Mouse (Mus musculus) C2C12 (cell line): Measurements from ENCODE around the gene Hdac4. TPM values are rescaled to one million over a fixed set of nuclear protein-coding genes. Genes with fewer than 3 reads are reported as not detected.

Source experiments
- H3K27me3 ChIP-seq: one replicate; pipeline ENCODE4 v1.6.1; 2011; ENCODE audit not compliant: control insufficient read depth, insufficient read depth, insufficient read length
- H3K36me3 ChIP-seq: one replicate; pipeline ENCODE4 v1.6.1; 2011; ENCODE audit not compliant: control insufficient read depth, insufficient read depth
- H3K4me3 ChIP-seq: one replicate; pipeline ENCODE4 v1.5.1; 2011; ENCODE audit warnings: mild to moderate bottlenecking, control low read depth; ENCODE audit not compliant: poor library complexity, insufficient read depth, severe bottlenecking
- H3K79me2 ChIP-seq: one replicate; pipeline ENCODE4 v1.6.1; 2011; ENCODE audit not compliant: control insufficient read depth, insufficient read depth
- H3K79me3 ChIP-seq: one replicate; pipeline ENCODE4 v1.6.1; 2011; ENCODE audit warnings: low read depth, control low read depth
- H3ac ChIP-seq: one replicate; pipeline ENCODE3; 2011; ENCODE audit warnings: low read depth; ENCODE audit not compliant: control insufficient read depth, insufficient read length
- CEBPB ChIP-seq: IDR thresholded peaks from one replicate; pipeline ENCODE4 v1.6.1; 2011; ENCODE audit warnings: low read depth, mild to moderate bottlenecking, control low read depth, moderate library complexity
- CTCF ChIP-seq: IDR thresholded peaks from one replicate; pipeline ENCODE4 v1.5.1; 2011; ENCODE audit not compliant: control insufficient read depth, insufficient read depth, insufficient read length
- FOSL1 ChIP-seq: IDR thresholded peaks from one replicate; pipeline ENCODE4 v1.8.0; 2011; ENCODE audit warnings: mild to moderate bottlenecking, low read length; ENCODE audit not compliant: poor library complexity, insufficient read depth, severe bottlenecking
- MAX ChIP-seq: IDR thresholded peaks from one replicate; pipeline ENCODE4 v1.6.1; 2011; ENCODE audit warnings: mild to moderate bottlenecking, control low read depth
- MYOD1 ChIP-seq: IDR thresholded peaks from one replicate; pipeline ENCODE4 v1.6.1; 2011; ENCODE audit warnings: low read depth; ENCODE audit not compliant: control insufficient read depth, insufficient read length
- MYOG ChIP-seq: IDR thresholded peaks from one replicate; pipeline ENCODE4 v1.6.1; 2011; ENCODE audit not compliant: control insufficient read depth, insufficient read length; ENCODE audit errors: extremely low read depth
- USF1 ChIP-seq: IDR thresholded peaks from one replicate; pipeline ENCODE4 v1.6.1; 2011; ENCODE audit warnings: low read depth, mild to moderate bottlenecking, control low read depth, moderate library complexity
- polyA plus RNA-seq: library from polyadenylated mRNA; unstranded; fragments of >200 nt; fragmentation: generic; extraction: Trizol; gene quantifications from one replicate; pipeline ENCODE4 v1.2.1, GENCODE M21; 2012; ENCODE audit warnings: missing spikeins

The Hdac4 gene
- polyA plus RNA-seq, 1 experiment, result 9.6 TPM

DNA sequence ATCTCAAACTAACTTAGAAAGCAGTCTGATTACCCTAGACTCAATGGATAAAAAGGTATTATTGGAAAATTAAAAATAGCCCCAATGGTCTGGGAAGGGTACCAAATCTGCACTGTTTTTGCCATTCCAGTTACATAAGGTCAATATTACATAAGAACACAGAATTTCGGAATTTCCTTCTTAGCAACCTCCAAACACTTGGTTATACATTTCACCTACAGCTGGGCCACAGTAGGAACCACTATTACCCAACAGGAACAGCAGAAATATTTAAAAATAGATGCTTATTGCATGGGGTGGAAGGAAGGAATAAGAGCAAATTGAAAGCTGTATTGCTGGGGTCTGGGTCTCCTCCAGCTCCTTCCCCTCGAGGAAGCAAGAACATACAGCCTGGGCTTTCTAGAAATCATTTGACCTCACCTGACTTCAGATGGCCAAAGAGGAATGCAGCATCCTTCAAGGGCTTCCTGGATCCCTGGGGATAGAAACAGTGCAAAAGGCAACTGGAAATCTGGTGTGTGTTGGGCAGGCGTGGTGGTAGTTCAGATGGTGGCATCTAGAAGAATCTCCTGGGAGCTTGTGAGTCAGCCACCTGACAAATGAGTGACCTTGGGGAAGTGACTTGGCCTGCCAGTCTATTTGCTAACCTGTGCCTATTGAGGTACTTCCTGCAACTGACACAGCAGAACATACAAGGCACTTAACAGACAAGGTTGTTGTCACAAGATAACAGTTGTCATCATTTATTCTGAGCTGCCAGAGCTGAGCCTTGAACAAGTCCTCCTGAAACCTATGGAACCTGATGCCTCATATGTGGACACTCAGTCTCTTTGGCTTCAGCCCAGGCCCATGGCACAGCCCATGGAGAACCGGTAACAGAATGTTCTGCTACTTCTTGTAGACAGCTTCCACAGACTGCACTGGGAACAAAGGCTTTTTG is 146.8 kb downstream of the Hdac4 start:
- no peaks in the 10 kb centered on the region for H3K27me3 ChIP-seq
- peaks cover 2% of the 10 kb centered on the region for H3K79me3 ChIP-seq
- H3K4me3 ChIP-seq, result no peak overlapping the region
- H3K36me3 ChIP-seq, result no peaks in the 10 kb centered on the region
- H3K79me2 ChIP-seq, result peaks cover 20% of the 10 kb centered on the region
- no peak overlapping the region for H3ac ChIP-seq
- TF ChIP-seq MYOD1, result no peak
- no peak for TF ChIP-seq FOSL1
- no peak for TF ChIP-seq CEBPB
- TF ChIP-seq USF1, result no peak
- TF ChIP-seq CTCF, result no peak
- TF ChIP-seq MYOG, result no peak
- TF ChIP-seq MAX, result no peak

GRCm38 (mm10) chr1:92045671-92046070 is 149.8 kb downstream of the Hdac4 start:
- no peak overlapping the region for H3K4me3 ChIP-seq
- TF ChIP-seq USF1 (no peak), MYOG (no peak), CTCF (no peak), CEBPB (no peak), FOSL1 (no peak), MYOD1 (no peak), MAX (no peak)
- H3ac ChIP-seq, result no peak overlapping the region
- no peaks in the 10 kb centered on the region for H3K27me3 ChIP-seq
- peaks cover 2% of the 10 kb centered on the region for H3K79me3 ChIP-seq
- peaks cover 19% of the 10 kb centered on the region for H3K79me2 ChIP-seq
- H3K36me3 ChIP-seq, result no peaks in the 10 kb centered on the region

DNA sequence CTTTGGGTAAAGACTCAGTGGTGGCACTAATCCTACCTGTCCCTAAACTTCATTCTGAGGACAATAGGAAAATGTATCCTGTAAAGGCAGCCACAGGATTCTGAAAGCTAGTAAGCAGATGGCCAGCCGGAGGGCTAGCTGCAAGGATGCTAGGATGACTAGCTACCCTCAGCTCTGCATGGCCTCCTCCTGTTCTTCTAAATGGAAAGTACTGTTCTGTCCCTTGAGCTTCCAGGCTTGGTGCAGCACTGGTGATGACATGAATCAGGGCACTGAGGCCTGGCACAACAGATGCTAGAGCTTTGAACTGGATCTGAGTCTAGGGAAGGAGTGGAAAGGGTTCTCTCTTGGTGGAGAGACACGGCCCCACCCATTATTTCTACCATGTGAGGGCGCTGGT is 150.6 kb downstream of the Hdac4 start:
- no peak overlapping the region for H3ac ChIP-seq
- H3K79me3 ChIP-seq, result peaks cover 2% of the 10 kb centered on the region
- H3K27me3 ChIP-seq, result no peaks in the 10 kb centered on the region
- H3K4me3 ChIP-seq, result no peak overlapping the region
- TF ChIP-seq USF1, result no peak
- TF ChIP-seq MAX, result no peak
- no peak for TF ChIP-seq CTCF
- no peak for TF ChIP-seq FOSL1
- TF ChIP-seq CEBPB, result no peak
- no peak for TF ChIP-seq MYOG
- TF ChIP-seq MYOD1, result no peak
- no peaks in the 10 kb centered on the region for H3K36me3 ChIP-seq
- H3K79me2 ChIP-seq, result peaks cover 27% of the 10 kb centered on the region

DNA sequence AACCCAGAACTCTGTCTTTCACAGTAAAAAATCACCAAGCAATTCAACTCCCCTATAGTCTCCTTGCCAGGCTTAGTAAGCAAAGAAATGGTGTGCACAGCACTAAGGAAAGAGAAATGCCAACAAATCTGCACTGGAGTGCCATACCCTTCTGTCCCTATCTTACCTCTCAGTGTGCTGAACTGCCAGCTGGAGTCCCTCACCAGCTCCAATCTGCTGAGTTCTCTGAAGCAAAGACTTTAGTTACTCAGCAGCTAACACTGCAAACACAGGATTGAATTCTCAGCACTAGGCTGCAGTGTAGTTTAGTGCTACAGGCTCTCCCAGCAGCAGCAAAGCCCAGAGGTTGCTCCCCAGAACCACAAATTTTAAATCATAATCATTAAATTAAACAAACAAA is 151.5 kb downstream of the Hdac4 start:
- no peaks in the 10 kb centered on the region for H3K36me3 ChIP-seq
- H3K27me3 ChIP-seq, result no peaks in the 10 kb centered on the region
- H3ac ChIP-seq, result no peak overlapping the region
- no peak overlapping the region for H3K4me3 ChIP-seq
- H3K79me3 ChIP-seq, result peaks cover 2% of the 10 kb centered on the region
- H3K79me2 ChIP-seq, result peaks cover 33% of the 10 kb centered on the region
- TF ChIP-seq CTCF, result no peak
- TF ChIP-seq MYOG, result no peak

DNA sequence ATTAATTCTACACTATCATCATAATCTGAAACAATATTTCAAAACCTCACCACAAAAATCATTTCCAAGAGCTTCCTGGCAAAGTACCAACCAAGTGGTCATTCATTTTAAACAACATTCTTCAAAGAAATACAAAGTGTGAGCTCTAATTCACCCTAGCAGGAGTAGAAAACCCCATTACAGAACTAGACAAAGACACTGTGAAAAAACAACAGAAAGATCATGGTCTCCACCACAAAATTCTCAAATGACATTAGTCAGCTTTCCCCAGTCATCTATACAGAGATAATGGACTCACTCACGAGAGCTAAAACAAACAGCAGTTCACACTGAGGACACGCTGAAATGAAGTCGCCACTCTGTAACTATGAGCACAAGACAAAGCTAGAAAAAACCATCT is 153.4 kb downstream of the Hdac4 start:
- H3ac ChIP-seq, result no peak overlapping the region
- TF ChIP-seq USF1 (no peak), FOSL1 (no peak), MYOD1 (no peak), CTCF (no peak), MAX (no peak), MYOG (no peak), CEBPB (no peak)
- peaks cover 33% of the 10 kb centered on the region for H3K79me2 ChIP-seq
- H3K27me3 ChIP-seq, result no peaks in the 10 kb centered on the region
- no peaks in the 10 kb centered on the region for H3K36me3 ChIP-seq
- no peaks in the 10 kb centered on the region for H3K79me3 ChIP-seq
- H3K4me3 ChIP-seq, result no peak overlapping the region
